Mouse (Mus musculus) c-Kit-positive CD71-negative TER-119-negative erythroid progenitor cells, embryonic 14.5 days (primary cell): ENCODE results near the gene Fbf1.
A peak's percentile ranks its signal among the peaks of the same experiment; 100 is the strongest.
"Not testable (repeated sequence)": the region's sequence is repeated elsewhere in the genome, so short reads cannot be mapped to it uniquely, and the experiment has no call there.

ENCODE experiments used
- DNase-seq: peaks from one replicate; pipeline ENCODE4 v3.0.0-alpha.2; 2013; ENCODE audit warnings: low read depth

The Fbf1 gene

DNA sequence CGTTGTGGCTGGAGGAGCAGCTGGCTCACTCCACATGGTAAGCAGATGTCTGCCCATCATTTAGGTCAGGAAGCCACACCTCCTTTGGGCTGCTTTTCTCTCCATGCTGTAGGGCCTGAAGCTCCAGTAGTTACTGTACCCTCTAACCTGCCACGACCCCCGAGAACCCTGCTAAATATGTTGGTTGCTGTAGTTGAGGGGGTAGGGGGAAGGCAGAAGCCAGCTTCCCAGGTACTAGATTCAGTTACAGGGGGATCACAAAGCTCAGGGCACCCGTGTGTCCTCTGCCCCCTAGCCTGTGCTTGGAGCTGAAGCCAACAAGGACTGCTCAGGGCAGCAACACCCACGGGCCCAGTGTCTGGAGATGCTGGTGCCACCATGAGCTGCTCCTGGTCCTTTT is 34.5 kb downstream of the Fbf1 start:
- no peak for DNase-seq

- DNase-seq: no peak
These were observed 35.3 kb downstream of the Fbf1 start for GRCm38 (mm10) chr11:116132366-116133333.

DNA sequence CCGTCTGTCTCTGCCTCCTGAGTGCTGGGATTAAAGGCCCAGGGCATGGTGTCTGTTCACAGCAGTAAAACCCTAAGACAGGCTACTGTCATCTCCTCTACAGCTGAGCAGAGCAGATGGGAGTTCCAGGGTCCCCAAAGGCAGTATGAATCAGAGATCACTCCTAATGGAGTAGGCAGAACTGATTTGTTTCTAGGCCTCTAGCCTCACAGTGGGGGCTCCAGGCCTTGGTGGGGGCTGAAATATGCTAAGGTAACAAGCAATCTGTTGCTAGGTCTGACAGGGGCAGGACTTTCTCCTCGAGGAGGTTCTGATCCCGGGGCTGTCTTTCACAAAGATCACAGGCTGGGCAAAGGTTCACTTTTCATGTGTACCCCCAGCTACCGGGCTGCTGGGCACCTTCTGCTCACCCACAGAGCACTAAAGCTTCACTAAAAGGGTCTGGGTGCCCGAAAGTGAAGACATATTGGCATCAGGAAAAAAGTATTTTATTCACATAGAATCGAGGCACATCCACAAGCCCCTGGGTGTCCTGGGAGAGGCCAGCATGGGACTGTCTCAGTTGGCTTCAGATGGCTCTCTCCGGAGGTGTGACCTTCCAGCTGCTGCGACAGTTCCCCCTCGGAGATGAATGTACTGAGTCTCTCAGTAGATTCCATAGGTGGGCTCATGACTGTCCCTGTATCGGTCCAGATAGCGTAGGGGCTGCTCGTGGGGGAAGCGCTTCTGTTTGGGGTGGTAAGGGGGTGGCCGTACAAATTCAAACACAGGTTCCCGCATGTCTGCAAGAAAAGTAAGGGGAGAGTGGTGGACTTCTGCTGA is 36.4 kb downstream of the Fbf1 start:
- no peak for DNase-seq

GRCm38 (mm10) chr11:116130488-116131205 is 37.3 kb downstream of the Fbf1 start, which contains the start of gene Trim65:
Gene Trim65, minus strand, starts transcription at chr11:116131128.
- peak; percentile 72 for DNase-seq

- no peak for DNase-seq
These were observed 37.9 kb downstream of the Fbf1 start for GRCm38 (mm10) chr11:116129993-116130487.

DNA sequence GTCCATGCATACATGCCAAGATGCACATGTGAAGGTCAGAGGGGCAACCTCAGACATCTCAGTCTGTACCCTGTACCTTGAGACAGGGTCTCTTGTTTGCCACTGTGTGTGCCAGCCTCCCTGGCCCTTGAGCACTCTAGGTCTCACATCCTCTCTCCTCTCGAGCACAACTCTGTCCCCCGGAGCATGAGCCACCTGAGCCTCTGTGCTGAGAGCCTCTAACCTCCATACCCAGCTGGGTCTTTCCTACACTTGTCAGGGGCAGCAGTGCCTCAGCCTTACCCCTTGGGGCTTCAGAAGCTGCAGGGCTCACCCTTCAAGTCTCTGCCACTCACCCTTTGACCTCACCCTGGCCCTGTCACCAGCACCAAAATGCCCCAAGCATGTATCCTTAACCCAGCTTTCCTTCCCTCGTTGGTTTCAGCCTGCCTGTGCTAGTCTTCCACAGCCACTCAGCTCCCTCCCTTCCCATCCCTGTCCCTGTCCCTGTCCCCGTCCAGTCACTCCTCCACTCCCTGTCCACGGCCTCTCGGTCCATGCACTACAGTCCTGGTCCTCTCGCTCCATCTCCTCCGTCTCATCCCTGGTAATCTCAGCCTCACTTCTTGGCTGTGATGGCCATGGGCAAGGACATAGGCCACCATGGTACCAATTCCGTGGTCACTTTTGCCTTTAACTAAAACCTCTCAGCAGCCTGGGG is 38.7 kb downstream of the Fbf1 start:
- no peak for DNase-seq

- DNase-seq: no peak
These were observed 40.0 kb downstream of the Fbf1 start for GRCm38 (mm10) chr11:116127986-116128385.

GRCm38 (mm10) chr11:116127156-116127980 is 40.6 kb downstream of the Fbf1 start, which contains the start of gene Trim47:
Gene Trim47, minus strand, starts transcription at chr11:116127210.
- no peak for DNase-seq

- no peak for DNase-seq
These were observed 41.7 kb downstream of the Fbf1 start for GRCm38 (mm10) chr11:116126261-116126660.

DNA sequence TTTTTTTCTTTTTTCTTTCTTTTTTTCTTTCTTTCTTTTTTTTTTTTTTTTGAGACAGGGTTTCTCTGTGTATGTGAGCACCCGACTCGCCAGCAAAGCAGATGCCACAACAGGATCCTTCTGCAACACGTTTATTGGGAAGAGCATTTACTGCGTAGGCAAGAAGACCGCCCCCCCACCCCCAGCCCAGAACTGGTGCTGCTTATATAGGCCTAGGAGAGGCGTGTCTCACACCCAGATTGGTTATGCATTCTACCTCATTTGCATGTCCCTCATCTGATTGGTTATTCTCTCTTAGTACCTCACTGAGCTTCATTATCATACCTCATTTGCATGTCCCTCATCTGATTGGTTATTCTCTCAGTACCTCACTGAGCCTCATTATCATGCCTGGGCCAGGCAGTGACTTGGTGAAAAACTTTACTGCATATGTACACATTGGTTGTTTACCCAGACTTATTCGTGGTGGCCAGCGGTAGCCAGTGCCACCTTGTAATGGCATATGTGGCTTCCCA is 46.2 kb downstream of the Fbf1 start:
- not testable (repeated sequence) for DNase-seq

GRCm38 (mm10) chr11:116117819-116118218 is 50.1 kb downstream of the Fbf1 start:
- no peak for DNase-seq

- no peak for DNase-seq
These were observed 50.7 kb downstream of the Fbf1 start for GRCm38 (mm10) chr11:116117241-116117640.

DNA sequence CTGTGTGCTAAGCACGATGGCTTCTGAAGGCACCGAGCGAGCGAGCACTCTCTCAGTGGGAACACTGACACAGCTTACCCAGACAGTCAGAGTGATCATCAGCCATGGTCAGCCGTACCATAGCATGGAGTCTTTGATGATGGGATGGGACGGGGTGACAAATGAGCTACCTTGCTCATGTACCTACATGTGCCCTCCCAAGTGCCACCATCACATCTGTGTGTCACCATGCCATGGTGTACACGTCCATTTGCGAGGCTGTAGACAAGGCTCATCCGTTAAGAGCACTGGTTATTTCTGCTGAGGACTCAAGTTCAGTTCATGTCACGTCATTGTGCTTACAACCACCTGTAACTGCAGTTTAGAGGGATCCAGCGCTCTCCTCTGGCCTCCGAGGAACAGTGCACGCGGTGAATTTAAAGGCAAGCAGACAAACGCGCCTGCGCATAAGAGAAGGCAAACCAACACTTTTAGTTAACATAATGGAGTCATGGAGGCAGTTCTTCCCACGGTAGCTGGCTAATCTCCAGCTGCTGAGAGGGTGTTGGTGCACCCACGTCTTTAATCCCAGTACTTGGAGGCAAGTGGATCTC is 56.3 kb downstream of the Fbf1 start:
- no peak for DNase-seq

GRCm38 (mm10) chr11:116111067-116111466 is 56.9 kb downstream of the Fbf1 start:
- DNase-seq: no peak

- no peak for DNase-seq
These were observed 57.4 kb downstream of the Fbf1 start for GRCm38 (mm10) chr11:116110540-116110939.

DNA sequence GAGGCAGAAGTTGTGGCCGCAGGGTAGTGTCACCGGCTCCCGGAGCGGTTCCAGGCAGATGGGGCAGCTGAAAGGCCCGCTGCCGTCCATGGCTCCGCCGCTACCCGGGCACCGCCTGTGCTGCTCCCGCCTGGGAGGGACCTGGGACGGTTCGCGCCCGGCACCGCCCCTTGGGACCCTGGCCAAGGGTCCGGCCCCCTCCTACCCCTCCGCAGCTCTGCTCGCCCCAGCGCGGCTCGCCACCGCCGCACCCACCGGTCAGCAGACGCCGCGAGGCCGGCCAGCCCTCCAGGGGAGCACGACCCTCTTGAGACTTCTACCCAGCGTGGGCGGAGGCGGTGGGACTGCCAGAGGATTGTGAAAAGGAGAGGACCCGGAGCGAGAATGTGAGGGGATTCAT is 57.8 kb downstream of the Fbf1 start:
- no peak for DNase-seq

GRCm38 (mm10) chr11:116109441-116110081 is 58.4 kb downstream of the Fbf1 start:
- no peak for DNase-seq

DNA sequence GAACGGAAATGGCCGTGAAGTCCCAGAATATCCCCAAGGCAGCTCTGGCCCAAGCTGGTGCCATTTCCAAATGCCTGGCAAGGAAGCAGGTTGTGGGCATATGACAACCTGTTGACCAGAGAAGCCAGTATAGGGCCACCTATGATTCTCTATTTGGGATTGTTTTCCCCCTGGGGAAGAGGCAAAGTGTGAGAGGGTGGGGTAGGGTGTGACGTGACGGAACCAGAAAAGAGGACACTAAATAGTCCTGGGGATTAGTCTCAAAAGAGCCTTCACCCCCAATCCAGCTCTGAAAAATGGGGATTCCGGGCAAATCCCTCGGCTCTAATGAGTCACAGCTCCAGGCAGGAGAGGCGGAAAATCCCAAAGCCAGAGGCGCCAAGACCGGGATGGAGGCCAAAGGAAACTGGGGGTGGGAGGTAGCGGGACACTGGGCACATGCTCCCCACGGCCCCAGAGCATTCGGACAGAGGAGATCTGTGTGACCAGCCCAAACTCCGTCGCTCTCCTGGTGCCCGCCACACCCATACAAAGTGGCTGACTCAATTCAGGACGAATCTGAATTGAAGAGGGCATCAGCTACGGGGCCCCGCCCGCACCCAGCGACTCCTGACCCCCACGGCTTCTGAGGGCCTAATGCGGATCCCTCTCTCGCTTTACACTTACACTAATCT is 59.4 kb downstream of the Fbf1 start:
- no peak for DNase-seq
